Mouse (Mus musculus) stomach, embryonic 15.5 days (tissue): ENCODE measurements around the gene Dusp2. TPM values are rescaled to one million over a fixed set of nuclear protein-coding genes. Genes with fewer than 3 reads are reported as not detected.
A peak's percentile ranks its signal among the peaks of the same experiment; 100 is the strongest.

ENCODE experiments used
- ATAC-seq: fragments of 200-750 bp; cut with Nextera tagmentation; 2 replicates; pipeline ENCODE4 v1.8.0; 2017; ENCODE audit warnings: low read depth, moderate number of reproducible peaks, moderate TSS enrichment; ENCODE audit not compliant: insufficient read depth, low FRiP score
- H3K27ac ChIP-seq: fragments of 300-500 bp; sonication (generic); 2 replicates; pipeline ENCODE4 v1.5.1; 2015; ENCODE audit warnings: mild to moderate bottlenecking, inconsistent platforms
- H3K27me3 ChIP-seq: fragments of 300-500 bp; sonication (generic); replicated peaks from 2 replicates; pipeline ENCODE4 v1.6.1; 2015; ENCODE audit warnings: inconsistent platforms
- H3K36me3 ChIP-seq: fragments of 300-500 bp; sonication (generic); 2 replicates; pipeline ENCODE4 v1.6.1; 2015; ENCODE audit warnings: inconsistent platforms
- H3K4me1 ChIP-seq: fragments of 300-500 bp; sonication (generic); 2 replicates; pipeline ENCODE4 v1.6.1; 2015; ENCODE audit warnings: inconsistent platforms
- H3K4me2 ChIP-seq: fragments of 300-500 bp; sonication (generic); 2 replicates; pipeline ENCODE4 v1.6.1; 2015; ENCODE audit warnings: mild to moderate bottlenecking, inconsistent platforms
- H3K4me3 ChIP-seq: fragments of 300-500 bp; sonication (generic); replicated peaks from 2 replicates; pipeline ENCODE4 v1.5.1; 2015; ENCODE audit warnings: inconsistent platforms
- H3K9ac ChIP-seq: fragments of 300-500 bp; sonication (generic); 2 replicates; pipeline ENCODE4 v1.6.1; 2015; ENCODE audit warnings: inconsistent platforms
- H3K9me3 ChIP-seq: fragments of 300-500 bp; sonication (generic); 2 replicates; pipeline ENCODE4 v1.6.1; 2016; ENCODE audit warnings: inconsistent platforms
- WGBS: fragments of 180-500 bp; shearing (Covaris S2); methylation state at CpG from one replicate; pipeline ENCODE4 v1.1.7; 2015; 5-methylcytosine and 5-hydroxymethylcytosine counted together
- polyA plus RNA-seq: library from polyadenylated mRNA; unstranded; fragments of >200 nt; fragmentation: Nextera tagmentation; extraction: Ambion mirVana; gene quantifications from 2 replicates; pipeline ENCODE4 v1.2.1, GENCODE M21; 2015

Dusp2 gene
- polyA plus RNA-seq, 1 experiment from 2014 or later, result 6.4 TPM

DNA sequence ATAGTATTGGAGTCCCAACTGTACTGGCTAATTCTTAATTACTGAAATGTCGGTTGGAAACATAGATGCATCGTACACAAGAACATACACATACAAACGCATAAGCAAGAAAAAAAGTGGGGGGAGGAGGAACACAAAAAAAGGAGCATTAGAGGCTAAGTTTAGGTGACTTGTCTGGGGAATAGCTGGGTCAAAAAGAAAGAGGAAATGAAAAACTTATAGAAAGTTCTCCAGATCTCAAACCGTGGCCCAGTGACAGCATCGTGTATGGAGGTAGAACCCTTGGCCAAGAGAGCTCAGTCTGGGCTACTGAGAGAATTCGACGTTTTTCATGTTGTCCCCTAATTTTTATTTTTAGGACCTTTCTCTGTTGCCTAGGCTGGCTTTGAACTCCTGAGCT, 25.3 kb upstream of the Dusp2 start:
- WGBS, result 91% methylated on average over 7 of the region's 7 CpGs

DNA sequence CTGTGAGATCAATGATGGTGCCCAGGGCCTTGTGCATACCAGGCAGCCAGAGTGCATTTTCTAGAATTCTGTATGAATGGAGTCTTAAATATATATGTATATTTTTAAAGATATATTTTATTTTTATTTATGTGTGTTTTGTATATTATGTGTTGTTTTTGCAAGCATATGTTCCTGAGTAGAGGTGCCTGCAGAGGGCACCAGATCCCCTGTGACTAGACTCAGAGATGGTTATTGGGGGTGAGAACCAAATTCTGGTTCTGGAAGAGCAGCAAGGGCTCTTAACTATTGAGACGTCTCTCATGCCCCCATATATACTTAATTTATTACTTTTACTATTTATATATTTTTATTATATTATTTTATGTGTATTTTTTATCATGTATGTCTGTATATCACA, 24.8 kb upstream of the Dusp2 start:
- no peak for ATAC-seq
- no peak overlapping the region for H3K4me3 ChIP-seq
- no peak overlapping the region for H3K27ac ChIP-seq
- H3K36me3 ChIP-seq, result no peaks in the 10 kb centered on the region
- H3K4me1 ChIP-seq, result no peaks in the 10 kb centered on the region
- no peaks in the 10 kb centered on the region for H3K27me3 ChIP-seq
- 82% methylated on average over 1 of the region's 1 CpGs for WGBS
- H3K9me3 ChIP-seq, result no peaks in the 10 kb centered on the region
- no peak overlapping the region for H3K9ac ChIP-seq
- H3K4me2 ChIP-seq, result no peak overlapping the region

More for the DNA sequence above, 25.3 kb upstream of the Dusp2 start:
- H3K4me2 ChIP-seq, result no peak overlapping the region
- no peaks in the 10 kb centered on the region for H3K27me3 ChIP-seq
- no peaks in the 10 kb centered on the region for H3K9me3 ChIP-seq
- ATAC-seq, result no peak
- H3K4me1 ChIP-seq, result no peaks in the 10 kb centered on the region
- H3K27ac ChIP-seq, result no peak overlapping the region
- H3K9ac ChIP-seq, result no peak overlapping the region
- no peaks in the 10 kb centered on the region for H3K36me3 ChIP-seq
- H3K4me3 ChIP-seq, result no peak overlapping the region

GRCm38 (mm10) chr2:127312801-127313200, 23.2 kb upstream of the Dusp2 start:
- Histone ChIP-seq H3K27ac (no peak overlapping the region), H3K9me3 (no peaks in the 10 kb centered on the region), H3K4me2 (no peak overlapping the region), H3K36me3 (no peaks in the 10 kb centered on the region), H3K9ac (no peak overlapping the region), H3K4me1 (no peaks in the 10 kb centered on the region), H3K27me3 (no peaks in the 10 kb centered on the region), H3K4me3 (no peak overlapping the region)
- WGBS, result 92% methylated on average over 4 of the region's 4 CpGs
- no peak for ATAC-seq

GRCm38 (mm10) chr2:127313878-127314277, 22.1 kb upstream of the Dusp2 start:
- WGBS, result 67% methylated on average over 4 of the region's 4 CpGs
- Histone ChIP-seq H3K27me3 (no peaks in the 10 kb centered on the region), H3K4me3 (no peak overlapping the region), H3K27ac (no peak overlapping the region), H3K36me3 (no peaks in the 10 kb centered on the region), H3K4me1 (no peaks in the 10 kb centered on the region), H3K4me2 (no peak overlapping the region), H3K9ac (no peak overlapping the region), H3K9me3 (no peaks in the 10 kb centered on the region)
- peak; percentile 22; the same call in 1 of the 2 replicates for ATAC-seq

GRCm38 (mm10) chr2:127314467-127315154, 21.3 kb upstream of the Dusp2 start:
- Histone ChIP-seq H3K9me3 (no peaks in the 10 kb centered on the region), H3K9ac (no peak overlapping the region), H3K4me1 (no peaks in the 10 kb centered on the region), H3K4me2 (no peak overlapping the region), H3K27ac (no peak overlapping the region), H3K27me3 (no peaks in the 10 kb centered on the region), H3K4me3 (no peak overlapping the region), H3K36me3 (no peaks in the 10 kb centered on the region)
- ATAC-seq, result no peak
- WGBS, result 60% methylated on average over 6 of the region's 6 CpGs

GRCm38 (mm10) chr2:127315155-127315470, 20.8 kb upstream of the Dusp2 start:
- Histone ChIP-seq H3K36me3 (no peaks in the 10 kb centered on the region), H3K4me3 (no peak overlapping the region), H3K4me1 (no peaks in the 10 kb centered on the region), H3K4me2 (no peak overlapping the region), H3K27ac (no peak overlapping the region), H3K9ac (no peak overlapping the region), H3K27me3 (no peaks in the 10 kb centered on the region), H3K9me3 (no peaks in the 10 kb centered on the region)
- ATAC-seq, result no peak
- WGBS, result 86% methylated on average over 1 of the region's 1 CpGs

GRCm38 (mm10) chr2:127316431-127316830, 19.5 kb upstream of the Dusp2 start:
- Histone ChIP-seq H3K27ac (no peak overlapping the region), H3K36me3 (no peaks in the 10 kb centered on the region), H3K9me3 (no peaks in the 10 kb centered on the region), H3K4me2 (no peak overlapping the region), H3K4me1 (no peaks in the 10 kb centered on the region), H3K9ac (no peak overlapping the region), H3K27me3 (no peaks in the 10 kb centered on the region), H3K4me3 (no peak overlapping the region)
- ATAC-seq, result no peak
- 72% methylated on average over 5 of the region's 5 CpGs for WGBS

DNA sequence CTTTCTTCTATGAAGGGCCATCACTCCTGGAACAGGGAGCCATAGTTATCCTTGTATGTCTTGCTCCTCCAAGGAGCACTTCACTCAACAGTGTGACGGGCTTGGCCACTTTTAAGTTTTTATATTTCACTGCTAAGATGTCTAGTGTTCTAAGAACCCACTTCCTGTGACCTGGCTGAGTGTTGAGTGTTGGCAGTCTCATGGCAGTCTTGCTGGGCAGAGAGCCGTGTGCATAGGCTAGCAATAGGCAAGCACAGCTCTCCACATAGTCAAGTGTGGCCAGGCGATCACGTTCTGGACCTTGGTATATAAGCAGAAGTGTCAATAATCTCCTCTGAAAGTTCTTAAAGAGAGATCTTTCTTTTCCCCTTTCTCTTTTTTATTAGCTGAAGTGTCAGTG, 17.8 kb upstream of the Dusp2 start:
- Histone ChIP-seq H3K4me1 (no peaks in the 10 kb centered on the region), H3K27me3 (no peaks in the 10 kb centered on the region), H3K4me3 (no peak overlapping the region), H3K9ac (no peak overlapping the region), H3K4me2 (no peak overlapping the region), H3K27ac (no peak overlapping the region), H3K9me3 (no peaks in the 10 kb centered on the region), H3K36me3 (no peaks in the 10 kb centered on the region)
- ATAC-seq, result no peak
- WGBS, result 87% methylated on average over 4 of the region's 4 CpGs

- 59% methylated on average over 4 of the region's 4 CpGs for WGBS
- Histone ChIP-seq H3K27ac (no peak overlapping the region), H3K9ac (no peak overlapping the region), H3K4me2 (no peak overlapping the region), H3K4me1 (no peaks in the 10 kb centered on the region), H3K9me3 (no peaks in the 10 kb centered on the region), H3K36me3 (no peaks in the 10 kb centered on the region), H3K27me3 (no peaks in the 10 kb centered on the region), H3K4me3 (no peak overlapping the region)
- no peak for ATAC-seq
Measured at GRCm38 (mm10) chr2:127319071-127319470, 16.9 kb upstream of the Dusp2 start.

- no peak for ATAC-seq
- Histone ChIP-seq H3K27ac (no peak overlapping the region), H3K36me3 (no peaks in the 10 kb centered on the region), H3K27me3 (no peaks in the 10 kb centered on the region), H3K4me1 (no peaks in the 10 kb centered on the region), H3K9ac (no peak overlapping the region), H3K4me3 (no peak overlapping the region), H3K9me3 (no peaks in the 10 kb centered on the region), H3K4me2 (no peak overlapping the region)
- 74% methylated on average over 6 of the region's 6 CpGs for WGBS
Measured at GRCm38 (mm10) chr2:127322671-127323285, 13.2 kb upstream of the Dusp2 start.

GRCm38 (mm10) chr2:127323667-127324066, 12.3 kb upstream of the Dusp2 start:
- H3K9me3 ChIP-seq, result no peaks in the 10 kb centered on the region
- H3K27me3 ChIP-seq, result no peaks in the 10 kb centered on the region
- H3K4me3 ChIP-seq, result no peak overlapping the region
- WGBS, result 77% methylated on average over 1 of the region's 1 CpGs
- H3K27ac ChIP-seq, result no peak overlapping the region
- no peak overlapping the region for H3K4me2 ChIP-seq
- no peak overlapping the region for H3K9ac ChIP-seq
- ATAC-seq, result no peak
- H3K4me1 ChIP-seq, result no peaks in the 10 kb centered on the region
- H3K36me3 ChIP-seq, result no peaks in the 10 kb centered on the region

- H3K4me1 ChIP-seq, result no peaks in the 10 kb centered on the region
- H3K27me3 ChIP-seq, result no peaks in the 10 kb centered on the region
- no peak for ATAC-seq
- H3K27ac ChIP-seq, result no peak overlapping the region
- no peaks in the 10 kb centered on the region for H3K9me3 ChIP-seq
- H3K4me3 ChIP-seq, result no peak overlapping the region
- 48% methylated on average over 7 of the region's 7 CpGs for WGBS
- H3K9ac ChIP-seq, result no peak overlapping the region
- H3K36me3 ChIP-seq, result no peaks in the 10 kb centered on the region
- no peak overlapping the region for H3K4me2 ChIP-seq
Measured at GRCm38 (mm10) chr2:127324456-127324855, 11.5 kb upstream of the Dusp2 start.
